Mouse (Mus musculus) CH12.LX (cell line): ENCODE measurements around the gene Birc6. TPM values are rescaled to one million over a fixed set of nuclear protein-coding genes. Genes with fewer than 3 reads are reported as not detected.

ENCODE experiments used
- DNase-seq: peaks from one replicate; pipeline ENCODE4 v3.0.0-alpha.2; 2013; ENCODE audit errors: extremely low read depth
- H3K27ac ChIP-seq: 2 replicates; pipeline ENCODE4 v1.5.1; 2012; ENCODE audit warnings: low read depth, mild to moderate bottlenecking, control low read depth, moderate library complexity; ENCODE audit not compliant: insufficient read depth
- H3K27me3 ChIP-seq: replicated peaks from 2 replicates; pipeline ENCODE3; 2012; ENCODE audit warnings: inconsistent platforms
- H3K36me3 ChIP-seq, 2 experiments: replicated peaks in 1 of 2; 2 replicates each; pipeline versions ENCODE3 to v1.6.1; 2012; ENCODE audit warnings: inconsistent platforms in 1 of 2, low read length in 1 of 2, mild to moderate bottlenecking in 1 of 2, mixed read lengths in 1 of 2, moderate library complexity in 1 of 2; ENCODE audit not compliant: control insufficient read depth in 1 of 2, insufficient read depth in 1 of 2
- H3K4me1 ChIP-seq, 2 experiments: 2 replicates each; pipeline ENCODE4 v1.6.1; 2012; ENCODE audit warnings: inconsistent platforms in 1 of 2, moderate library complexity in 1 of 2; ENCODE audit not compliant: insufficient read depth in 2 of 2, control insufficient read depth in 1 of 2
- H3K4me2 ChIP-seq: 2 replicates; pipeline ENCODE4 v1.6.1; 2012; ENCODE audit warnings: low read depth, mild to moderate bottlenecking, control low read depth; ENCODE audit not compliant: poor library complexity, insufficient read depth, severe bottlenecking
- H3K4me3 ChIP-seq, 3 experiments: fragments of 150-350 bp in 1 of 3; sonication (generic) in 1 of 3; replicated peaks in 1 of 3; 2 replicates each; pipeline versions ENCODE3 to v1.5.1; 2011 to 2012; ENCODE audit warnings: low read depth in 2 of 3, low read length in 2 of 3, mild to moderate bottlenecking in 2 of 3, moderate library complexity in 2 of 3, control low read depth in 1 of 3, improper control_type of control experiment in 1 of 3, inconsistent platforms in 1 of 3, mixed read lengths in 1 of 3; ENCODE audit not compliant: poor library complexity in 1 of 3
- H3K79me2 ChIP-seq: replicated peaks from 2 replicates; pipeline ENCODE4 v1.6.1; 2012; ENCODE audit warnings: mild to moderate bottlenecking, moderate library complexity; ENCODE audit not compliant: control insufficient read depth, poor library complexity, insufficient read depth, severe bottlenecking; ENCODE audit errors: extremely low read depth
- H3K9ac ChIP-seq: 2 replicates; pipeline ENCODE4 v1.6.1; 2012; ENCODE audit warnings: low read depth, mild to moderate bottlenecking, control low read depth, moderate library complexity; ENCODE audit not compliant: insufficient read depth
- H3K9me3 ChIP-seq: replicated peaks from 2 replicates; pipeline ENCODE3; 2012; ENCODE audit warnings: low read length, inconsistent platforms, mixed read lengths
- CHD1 ChIP-seq: IDR thresholded peaks from 2 replicates; pipeline ENCODE4 v1.6.1; 2012; ENCODE audit warnings: low read depth, low read length, improper control_type of control experiment, inconsistent platforms
- CTCF ChIP-seq, 2 experiments: IDR thresholded peaks in 1 of 2; conservative IDR thresholded peaks in 1 of 2; 2 replicates each; pipeline ENCODE4 v1.5.1; 2011 to 2012; ENCODE audit warnings: low read depth in 2 of 2, low read length in 2 of 2, improper control_type of control experiment in 1 of 2, inconsistent platforms in 1 of 2, mild to moderate bottlenecking in 1 of 2, moderate library complexity in 1 of 2
- E2F4 ChIP-seq: IDR thresholded peaks from 2 replicates; pipeline ENCODE4 v1.6.1; 2011; ENCODE audit warnings: low read depth, low read length, improper control_type of control experiment; ENCODE audit not compliant: insufficient replicate concordance
- ELF1 ChIP-seq: IDR thresholded peaks from 2 replicates; pipeline ENCODE4 v1.6.1; 2014; ENCODE audit warnings: low read depth, mild to moderate bottlenecking, inconsistent platforms, low read length, improper control_type of control experiment
- EP300 ChIP-seq: IDR thresholded peaks from 2 replicates; pipeline ENCODE4 v1.6.1; 2011; ENCODE audit warnings: low read length, improper control_type of control experiment
- ETS1 ChIP-seq: conservative IDR thresholded peaks from 2 replicates; pipeline ENCODE4 v1.6.1; 2012; ENCODE audit warnings: low read depth, mild to moderate bottlenecking, inconsistent platforms, low read length, improper control_type of control experiment, moderate library complexity
- JUND ChIP-seq: conservative IDR thresholded peaks from 2 replicates; pipeline ENCODE4 v1.6.1; 2011; ENCODE audit warnings: low read depth, low read length, improper control_type of control experiment
- MAFK ChIP-seq: IDR thresholded peaks from 2 replicates; pipeline ENCODE4 v1.6.1; 2011; ENCODE audit warnings: low read length, improper control_type of control experiment; ENCODE audit not compliant: insufficient replicate concordance
- MXI1 ChIP-seq: IDR thresholded peaks from 2 replicates; pipeline ENCODE4 v1.6.1; 2011; ENCODE audit warnings: mild to moderate bottlenecking, low read depth, low read length, improper control_type of control experiment
- NELFE ChIP-seq: IDR thresholded peaks from 2 replicates; pipeline ENCODE4 v1.6.1; 2011; ENCODE audit warnings: low read depth, low read length, improper control_type of control experiment
- PAX5 ChIP-seq: IDR thresholded peaks from 2 replicates; pipeline ENCODE4 v1.6.1; 2012; ENCODE audit warnings: low read length, inconsistent platforms, mixed read lengths
- POLR2A ChIP-seq: IDR thresholded peaks from 2 replicates; pipeline ENCODE4 v1.6.1; 2011; ENCODE audit warnings: low read depth, mild to moderate bottlenecking, improper control_type of control experiment, low read length
- RAD21 ChIP-seq: IDR thresholded peaks from 2 replicates; pipeline ENCODE4 v1.6.1; 2011; ENCODE audit warnings: low read depth, mild to moderate bottlenecking, low read length, improper control_type of control experiment, moderate library complexity
- SIN3A ChIP-seq: IDR thresholded peaks from 2 replicates; pipeline ENCODE4 v1.6.1; 2012; ENCODE audit warnings: low read length, improper control_type of control experiment, inconsistent platforms
- SMC3 ChIP-seq: IDR thresholded peaks from 2 replicates; pipeline ENCODE4 v1.6.1; 2011; ENCODE audit warnings: low read depth, low read length, improper control_type of control experiment
- UBTF ChIP-seq: IDR thresholded peaks from 2 replicates; pipeline ENCODE4 v1.6.1; 2012; ENCODE audit warnings: low read depth, mild to moderate bottlenecking, inconsistent platforms, low read length, improper control_type of control experiment, moderate library complexity
- USF1 ChIP-seq: IDR thresholded peaks from 2 replicates; pipeline ENCODE4 v1.6.1; 2014; ENCODE audit warnings: low read depth, mild to moderate bottlenecking, inconsistent platforms, low read length, improper control_type of control experiment
- ZMIZ1 ChIP-seq: IDR thresholded peaks from 2 replicates; pipeline ENCODE4 v1.6.1; 2012; ENCODE audit warnings: low read depth, mild to moderate bottlenecking, inconsistent platforms, low read length, improper control_type of control experiment
- ZNF384 ChIP-seq: IDR thresholded peaks from 2 replicates; pipeline ENCODE4 v1.6.1; 2012; ENCODE audit warnings: low read depth, low read length, improper control_type of control experiment, inconsistent platforms
- dilution Hi-C: fragments of 300-500 bp; cut with MboI; formaldehyde crosslinking; loops from 2 replicates; pipeline ENCODE4 v1.14.3; 2020; ENCODE audit warnings: low sequenced_read_pairs; ENCODE audit not compliant: extremely low pct_unique_long_range_greater_than_20kb, extremely low pct_ligation_motif_present
- in situ Hi-C: fragments of 300-500 bp; cut with MboI; formaldehyde crosslinking; loops from 3 replicates; pipeline ENCODE4 v1.14.3; 2019; ENCODE audit warnings: low sequenced_read_pairs, low pct_ligation_motif_present, low pct_unique_long_range_greater_than_20kb, mixed read lengths
- polyA plus RNA-seq: library from polyadenylated mRNA; unstranded; fragments of >175 nt; gene quantifications from 2 replicates; pipeline ENCODE4 v1.2.1, GENCODE M21; 2012; ENCODE audit warnings: low read depth; ENCODE audit not compliant: insufficient read length
- total RNA-seq, 2 experiments: library from RNA; depleted of rRNA; stranded (reverse); fragments of 300-350 nt in 1 of 2; fragments of >200 nt in 1 of 2; gene quantifications; 2 replicates each; pipeline ENCODE4 v1.2.3; 2012 to 2014

Gene Birc6
- total and polyA plus RNA-seq, 3 experiments: 55.5 to 78.7 (median 57.2) TPM

DNA sequence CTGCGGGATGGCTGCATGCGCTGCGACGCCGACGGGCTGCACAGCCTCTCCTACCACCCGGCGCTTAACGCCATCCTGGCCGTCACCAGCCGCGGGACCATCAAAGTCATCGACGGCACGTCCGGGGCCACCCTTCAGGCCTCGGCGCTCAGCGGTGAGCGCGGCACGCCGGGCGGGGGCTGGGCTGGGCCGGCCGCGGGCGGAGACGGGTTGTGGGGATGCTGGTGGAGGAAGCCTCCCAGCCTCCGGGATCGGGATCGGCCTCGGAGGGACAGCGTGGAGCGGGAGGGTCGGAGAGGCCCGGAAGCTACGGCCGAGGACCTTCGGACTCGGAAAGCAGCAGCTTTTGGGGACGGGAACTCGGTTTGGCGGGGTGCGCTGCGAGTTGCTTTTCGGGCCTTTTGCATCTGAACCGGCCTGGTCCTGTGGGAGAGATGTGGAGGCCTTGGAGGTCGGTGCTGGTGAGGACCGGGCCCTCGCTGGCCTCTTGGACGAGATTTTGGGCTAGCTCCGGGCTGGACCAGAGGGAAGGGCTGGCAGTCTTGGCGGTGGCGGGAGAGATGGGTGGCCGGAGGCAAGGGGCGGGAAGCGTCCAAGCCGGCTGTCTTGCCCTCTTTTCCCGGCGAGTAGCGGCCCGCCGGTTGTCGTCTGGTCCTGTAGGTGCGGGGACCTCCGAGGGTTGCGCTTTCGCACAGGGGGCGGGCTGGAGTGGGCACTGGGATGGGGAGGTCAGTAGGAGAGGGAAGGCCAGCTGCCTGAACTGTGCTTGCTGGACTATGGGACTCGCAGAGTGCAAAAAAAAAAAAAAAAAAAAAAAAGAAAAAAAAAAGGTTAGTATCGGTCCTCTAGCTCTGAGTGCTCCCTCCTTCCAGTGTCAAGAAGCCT is 795 bp downstream of the Birc6 start:
- Histone ChIP-seq H3K4me1 (peaks cover 0 to 26% of the 10 kb centered on the region in 2 experiments; a peak in 2 of 4 replicates), H3K27ac (peak overlapping the region; percentile 83), H3K9ac (peak overlapping the region; percentile 90), H3K27me3 (no peaks in the 10 kb centered on the region), H3K4me3 (peak overlapping the region; percentile 92 to 99 (median 95)), H3K4me2 (peak overlapping the region; percentile 98), H3K9me3 (no peaks in the 10 kb centered on the region), H3K79me2 (peaks cover 51% of the 10 kb centered on the region), H3K36me3 (peaks cover 0 to 9% of the 10 kb centered on the region in 2 experiments)
- in situ Hi-C loops (no loop called here), dilution Hi-C loops (no loop called here)
- DNase-seq: no peak
- no peak for TF ChIP-seq CTCF (conservative IDR thresholded peaks at IDR 0.05 in 1 of 2, IDR thresholded peaks at IDR 0.05 in 1 of 2; ENCODE audit: low read depth in 2 of 2, low read length in 2 of 2)
- 0 out of 2 replicates have a peak, but pooled peaks have one; percentile 17 for TF ChIP-seq UBTF
- TF ChIP-seq POLR2A: no peak
- TF ChIP-seq ZNF384: peak; percentile 83
- TF ChIP-seq USF1: no peak
- TF ChIP-seq SIN3A: peak; percentile 65
- peak; percentile 44 for TF ChIP-seq MXI1
- TF ChIP-seq ZMIZ1: 0 out of 2 replicates have a peak, but pooled peaks have one; percentile 6
- TF ChIP-seq CHD1: 0 out of 2 replicates have a peak, but pooled peaks have one; percentile 25

DNA sequence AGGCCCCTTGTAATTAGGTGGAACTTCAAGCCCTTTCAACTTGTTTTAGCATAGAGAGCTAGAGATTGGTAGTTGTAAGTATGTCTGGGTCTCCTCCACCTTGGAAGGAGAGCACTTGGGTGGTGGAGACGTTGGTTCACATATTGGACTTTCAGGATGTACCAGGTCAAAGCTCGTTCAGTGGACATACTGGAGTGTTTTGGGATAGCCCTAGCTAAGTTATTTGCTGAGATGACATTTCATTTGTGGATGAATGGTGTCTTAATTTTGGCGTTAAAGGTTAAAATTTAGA is 1.4 kb downstream of the Birc6 start:
- in situ Hi-C loops: no loop called here
- Histone ChIP-seq H3K4me1 (peaks cover 0 to 26% of the 10 kb centered on the region in 2 experiments; a peak in 2 of 4 replicates), H3K36me3 (peaks cover 0 to 9% of the 10 kb centered on the region in 2 experiments), H3K27me3 (no peaks in the 10 kb centered on the region), H3K4me2 (peak overlapping the region; percentile 98), H3K9me3 (no peaks in the 10 kb centered on the region), H3K4me3 (peak overlapping the region; percentile 92 to 99 (median 95)), H3K9ac (peak overlapping the region; percentile 90), H3K79me2 (peaks cover 54% of the 10 kb centered on the region)
- peak; percentile 12 for DNase-seq
- TF ChIP-seq ZMIZ1 (no peak), MAFK (no peak), SMC3 (no peak), ETS1 (no peak), CHD1 (no peak), JUND (no peak), ELF1 (no peak), NELFE (no peak), EP300 (no peak), E2F4 (no peak), RAD21 (no peak), PAX5 (no peak), MXI1 (no peak)
- TF ChIP-seq, all 38 proteins: peak for 0
- dilution Hi-C loops: no loop called here
- no peak overlapping the region for H3K27ac ChIP-seq
